Comparison of ENCODE assay signal across 8 mouse cellular contexts in genomic region chr10:3972237-3972636, GRCm38 (mm10). TPM values are rescaled to one million over a fixed set of nuclear protein-coding genes. Genes with fewer than 3 reads are reported as not detected.
DNase-seq lines count a peak whose midpoint lies in the region; ATAC-seq and TF ChIP-seq lines count a peak whose summit lies in the region.

No protein-coding gene starts in this region.

- H3K4me2 ChIP-seq in midbrain, postnatal 0 days (ENCODE audit: low read depth, low read length, poor library complexity, severe bottlenecking): no peak overlapping the region
- peak overlapping the region; percentile 87 for H3K4me2 ChIP-seq in intestine, embryonic 15.5 days (replicated peaks)

- ATAC-seq in midbrain, postnatal 0 days (ENCODE audit: low FRiP score): no peak
- ATAC-seq in intestine, embryonic 15.5 days: no peak

- peak overlapping the region; percentile 65; the same call in 1 of the 2 replicates for H3K4me3 ChIP-seq in midbrain, embryonic 10.5 days
- H3K4me3 ChIP-seq in midbrain, postnatal 0 days (ENCODE audit: low read depth, low read length): no peak overlapping the region
- no peak overlapping the region; the same call in 1 of the 2 replicates for H3K4me3 ChIP-seq in intestine, embryonic 15.5 days (replicated peaks)

- TF ChIP-seq CTCF in midbrain, postnatal 0 days (IDR thresholded peaks at IDR 0.05): no peak

- 88% methylated on average over 9 of the region's 9 CpGs for WGBS in midbrain, embryonic 10.5 days
- 88% methylated on average over 9 of the region's 9 CpGs for WGBS in midbrain, postnatal 0 days
- WGBS in intestine, embryonic 15.5 days: 88% methylated on average over 9 of the region's 9 CpGs

- no peaks in the 10 kb centered on the region for H3K27me3 ChIP-seq in midbrain, embryonic 10.5 days (ENCODE audit: low read depth, poor library complexity, severe bottlenecking)
- H3K27me3 ChIP-seq in midbrain, postnatal 0 days (ENCODE audit: insufficient read depth, low read length): no peaks in the 10 kb centered on the region
- no peaks in the 10 kb centered on the region for H3K27me3 ChIP-seq in intestine, embryonic 15.5 days (replicated peaks)
- no peaks in the 10 kb centered on the region for H3K27me3 ChIP-seq in splenic B cell, adult 2 months (ENCODE audit: control insufficient read depth, insufficient read depth, low read length, poor library complexity, severe bottlenecking)

- H3K36me3 ChIP-seq in midbrain, embryonic 10.5 days: 0 out of 2 replicates have a peak, but pooled peaks cover 1% of the 10 kb centered on the region
- no peaks in the 10 kb centered on the region for H3K36me3 ChIP-seq in midbrain, postnatal 0 days (ENCODE audit: insufficient read depth, low read length)
- no peaks in the 10 kb centered on the region for H3K36me3 ChIP-seq in intestine, embryonic 15.5 days
- H3K36me3 ChIP-seq in splenic B cell, adult 2 months (ENCODE audit: control insufficient read depth, insufficient read depth, low read length, poor library complexity, severe bottlenecking): no peaks in the 10 kb centered on the region

- intact Hi-C loops in gastrocnemius, postnatal 36 days (cut with DNase I): no loop called here

- H3K27ac ChIP-seq in midbrain, embryonic 10.5 days (replicated peaks): no peak overlapping the region
- H3K27ac ChIP-seq in midbrain, postnatal 0 days (ENCODE audit: low read depth, low read length): no peak overlapping the region
- no peak overlapping the region for H3K27ac ChIP-seq in intestine, embryonic 15.5 days

- peak; percentile 86 for DNase-seq in heart, adult 11 months
- DNase-seq in heart, postnatal 4 days: no peak
- no peak for DNase-seq in midbrain, embryonic 10.5 days (ENCODE audit: low spot score)
- no peak for DNase-seq in midbrain, postnatal 0 days (ENCODE audit: low spot score)
- DNase-seq in splenic B cell, adult 2 months (ENCODE audit: low read depth, low spot score): peak; percentile 24
- DNase-seq in adrenal gland, postnatal 36 days: no peak
- DNase-seq in gastrocnemius, postnatal 36 days: no peak

- H3K9me3 ChIP-seq in midbrain, embryonic 10.5 days (replicated peaks): no peaks in the 10 kb centered on the region
- no peaks in the 10 kb centered on the region for H3K9me3 ChIP-seq in midbrain, postnatal 0 days (ENCODE audit: low read length)
- H3K9me3 ChIP-seq in intestine, embryonic 15.5 days: no peaks in the 10 kb centered on the region

- H3K9ac ChIP-seq in midbrain, postnatal 0 days (replicated peaks; ENCODE audit: low read length, poor library complexity, severe bottlenecking): no peak overlapping the region
- no peak overlapping the region for H3K9ac ChIP-seq in intestine, embryonic 15.5 days

- H3K4me1 ChIP-seq in midbrain, embryonic 10.5 days: peaks cover 30% of the 10 kb centered on the region
- no peaks in the 10 kb centered on the region for H3K4me1 ChIP-seq in midbrain, postnatal 0 days (ENCODE audit: insufficient read depth, low read length)
- peaks cover 17% of the 10 kb centered on the region for H3K4me1 ChIP-seq in intestine, embryonic 15.5 days (replicated peaks)

RNA-seq across cellular contexts. Expression of gene Mthfd1l, which starts 0.7 kb away (rescaled TPM):
- 1 to 10 TPM; 6.6 to 8.0 TPM for total RNA-seq in heart, postnatal 4 days (2021)
- 20.2 and 25.2 TPM in 2 replicates for polyA plus RNA-seq in midbrain, embryonic 10.5 days (2016; fragmentation: Nextera tagmentation; extraction: Ambion mirVana)
- 9.2 and 10.3 TPM in 2 replicates for total RNA-seq in midbrain, postnatal 0 days (2014; rRNA removed)
- 7.9 and 8.6 TPM in 2 replicates for polyA plus RNA-seq in midbrain, postnatal 0 days (2015; fragmentation: Nextera tagmentation; extraction: Ambion mirVana)
- polyA plus RNA-seq in intestine, embryonic 15.5 days (2015; fragmentation: Nextera tagmentation; extraction: Ambion mirVana): 20.2 and 21.7 TPM in 2 replicates
- 10 to 100 TPM in 1 of 2 experiments, 1 to 10 TPM in 1; 5.6 to 10.1 TPM for total RNA-seq in adrenal gland, postnatal 36 days (2021)
- total RNA-seq in gastrocnemius, postnatal 36 days (2021): under 1 TPM; 0.72 to 0.74 TPM

Comparison
In these comparisons a context has a peak if more than half of its experiments do, and no peak if none do; other contexts are left out.
1. DNase-seq: peak in heart, adult 11 months (single experiment) and splenic B cell, adult 2 months (single experiment); none in heart, postnatal 4 days (single experiment), midbrain, embryonic 10.5 days (single experiment), midbrain, postnatal 0 days (single experiment), adrenal gland, postnatal 36 days (0 of 2) and gastrocnemius, postnatal 36 days (0 of 2).